Mouse (Mus musculus) C2C12 (cell line): ENCODE data around the gene Spsb3.

Experiments used
- CTCF ChIP-seq: IDR thresholded peaks from one replicate; pipeline ENCODE4 v1.5.1; 2011; ENCODE audit not compliant: control insufficient read depth, insufficient read depth, insufficient read length
- FOSL1 ChIP-seq: IDR thresholded peaks from one replicate; pipeline ENCODE4 v1.8.0; 2011; ENCODE audit warnings: mild to moderate bottlenecking, low read length; ENCODE audit not compliant: poor library complexity, insufficient read depth, severe bottlenecking
- MAX ChIP-seq: IDR thresholded peaks from one replicate; pipeline ENCODE4 v1.6.1; 2011; ENCODE audit warnings: mild to moderate bottlenecking, control low read depth
- MYOD1 ChIP-seq: IDR thresholded peaks from one replicate; pipeline ENCODE4 v1.6.1; 2011; ENCODE audit warnings: low read depth; ENCODE audit not compliant: control insufficient read depth, insufficient read length
- MYOG ChIP-seq: IDR thresholded peaks from one replicate; pipeline ENCODE4 v1.6.1; 2011; ENCODE audit not compliant: control insufficient read depth, insufficient read length; ENCODE audit errors: extremely low read depth
- USF1 ChIP-seq: IDR thresholded peaks from one replicate; pipeline ENCODE4 v1.6.1; 2011; ENCODE audit warnings: low read depth, mild to moderate bottlenecking, control low read depth, moderate library complexity

- TF ChIP-seq CTCF, result no peak
- TF ChIP-seq MAX, result no peak
- no peak for TF ChIP-seq MYOG
- no peak for TF ChIP-seq FOSL1
- no peak for TF ChIP-seq MYOD1
- no peak for TF ChIP-seq USF1
These were observed 2.1 kb upstream of the Spsb3 start for GRCm38 (mm10) chr17:24884391-24884790.
